Mouse (Mus musculus) macrophage (primary cell): ENCODE measurements at regions not wholly inside any gene's neighbourhood (a gene's known extent, or its start where the extent isn't known, plus 50 kb on each side); places are given as distances from the start of the nearest gene placed in this dataset.

ENCODE experiments used
- H3K27ac ChIP-seq: fragments of 350-480 bp; formaldehyde crosslinking; 2 replicates; pipeline ENCODE4 v1.9.0; 2021
- H3K36me3 ChIP-seq: fragments of 350-480 bp; formaldehyde crosslinking; 2 replicates; pipeline ENCODE4 v1.9.0; 2021; ENCODE audit errors: inconsistent target
- H3K4me3 ChIP-seq: fragments of 350-480 bp; formaldehyde crosslinking; 2 replicates; pipeline ENCODE4 v1.9.0; 2021; ENCODE audit errors: inconsistent target
- H3K79me2 ChIP-seq: fragments of 350-480 bp; formaldehyde crosslinking; 2 replicates; pipeline ENCODE4 v1.9.0; 2021; ENCODE audit errors: inconsistent target
- WGBS: methylation state at CpG from one replicate; pipeline ENCODE4 v1.1.7; 2026; ENCODE audit warnings: inconsistent platforms; ENCODE audit not compliant: missing documents; 5-methylcytosine and 5-hydroxymethylcytosine counted together

- H3K36me3 ChIP-seq = no peaks in the 10 kb centered on the region
- WGBS = 85% methylated on average over 6 of the region's 6 CpGs
- H3K79me2 ChIP-seq = no peaks in the 10 kb centered on the region
- H3K4me3 ChIP-seq = no peak overlapping the region
- no peak overlapping the region for H3K27ac ChIP-seq
Measured at GRCm38 (mm10) chr13:55929814-55930213, 93.8 kb upstream of the Pitx1 start.

- Histone ChIP-seq H3K4me3 (no peak overlapping the region), H3K79me2 (no peaks in the 10 kb centered on the region), H3K27ac (no peak overlapping the region), H3K36me3 (no peaks in the 10 kb centered on the region)
- WGBS = 16% methylated on average over 7 of the region's 7 CpGs
Measured at GRCm38 (mm10) chr13:55923505-55924136, 87.6 kb upstream of the Pitx1 start.

GRCm38 (mm10) chr13:55917316-55917715 is 81.3 kb upstream of the Pitx1 start:
- Histone ChIP-seq H3K79me2 (no peaks in the 10 kb centered on the region), H3K36me3 (no peaks in the 10 kb centered on the region), H3K27ac (no peak overlapping the region), H3K4me3 (no peak overlapping the region)
- WGBS = 93% methylated on average over 12 of the region's 12 CpGs

- 90% methylated on average over 12 of the region's 13 CpGs for WGBS
- H3K4me3 ChIP-seq = no peak overlapping the region
- no peaks in the 10 kb centered on the region for H3K36me3 ChIP-seq
- H3K79me2 ChIP-seq = no peaks in the 10 kb centered on the region
- no peak overlapping the region for H3K27ac ChIP-seq
Measured at GRCm38 (mm10) chr13:55912271-55912711, 76.3 kb upstream of the Pitx1 start.

- Histone ChIP-seq H3K79me2 (no peaks in the 10 kb centered on the region), H3K4me3 (no peak overlapping the region), H3K27ac (no peak overlapping the region), H3K36me3 (no peaks in the 10 kb centered on the region)
- WGBS = 38% methylated on average over 5 of the region's 5 CpGs
Measured at GRCm38 (mm10) chr13:55909941-55910340, 73.9 kb upstream of the Pitx1 start.

GRCm38 (mm10) chr13:55904884-55905283 is 68.9 kb upstream of the Pitx1 start:
- WGBS = 52% methylated on average over 4 of the region's 4 CpGs
- Histone ChIP-seq H3K27ac (no peak overlapping the region), H3K36me3 (no peaks in the 10 kb centered on the region), H3K4me3 (no peak overlapping the region), H3K79me2 (no peaks in the 10 kb centered on the region)

GRCm38 (mm10) chr13:55902255-55902654 is 66.3 kb upstream of the Pitx1 start:
- WGBS = 43% methylated on average over 11 of the region's 11 CpGs
- Histone ChIP-seq H3K4me3 (no peak overlapping the region), H3K27ac (no peak overlapping the region), H3K36me3 (no peaks in the 10 kb centered on the region), H3K79me2 (no peaks in the 10 kb centered on the region)

- WGBS = 83% methylated on average over 4 of the region's 4 CpGs
- no peaks in the 10 kb centered on the region for H3K79me2 ChIP-seq
- H3K27ac ChIP-seq = no peak overlapping the region
- no peaks in the 10 kb centered on the region for H3K36me3 ChIP-seq
- no peak overlapping the region for H3K4me3 ChIP-seq
Measured at GRCm38 (mm10) chr13:55900190-55900526, 64.2 kb upstream of the Pitx1 start.

GRCm38 (mm10) chr13:55899501-55900189 is 63.7 kb upstream of the Pitx1 start:
- 87% methylated on average over 8 of the region's 10 CpGs for WGBS
- Histone ChIP-seq H3K36me3 (no peaks in the 10 kb centered on the region), H3K79me2 (no peaks in the 10 kb centered on the region), H3K4me3 (no peak overlapping the region), H3K27ac (no peak overlapping the region)

- no peak overlapping the region for H3K27ac ChIP-seq
- H3K36me3 ChIP-seq = no peaks in the 10 kb centered on the region
- no peak overlapping the region for H3K4me3 ChIP-seq
- no peaks in the 10 kb centered on the region for H3K79me2 ChIP-seq
- WGBS = 52% methylated on average over 8 of the region's 8 CpGs
Measured at GRCm38 (mm10) chr13:55898999-55899398, 63.0 kb upstream of the Pitx1 start.

GRCm38 (mm10) chr13:55898257-55898950 is 62.4 kb upstream of the Pitx1 start:
- Histone ChIP-seq H3K36me3 (no peaks in the 10 kb centered on the region), H3K79me2 (no peaks in the 10 kb centered on the region), H3K27ac (no peak overlapping the region), H3K4me3 (no peak overlapping the region)
- 94% methylated on average over 17 of the region's 17 CpGs for WGBS

- Histone ChIP-seq H3K36me3 (no peaks in the 10 kb centered on the region), H3K79me2 (no peaks in the 10 kb centered on the region), H3K4me3 (no peak overlapping the region), H3K27ac (no peak overlapping the region)
- WGBS = 0% methylated on average over 5 of the region's 5 CpGs
Measured at GRCm38 (mm10) chr13:55895505-55895904, 59.5 kb upstream of the Pitx1 start.

- H3K36me3 ChIP-seq = no peaks in the 10 kb centered on the region
- no peak overlapping the region for H3K4me3 ChIP-seq
- H3K79me2 ChIP-seq = no peaks in the 10 kb centered on the region
- WGBS = 87% methylated on average over 21 of the region's 25 CpGs
- no peak overlapping the region for H3K27ac ChIP-seq
Measured at GRCm38 (mm10) chr13:55893154-55894018, 57.4 kb upstream of the Pitx1 start.

- H3K79me2 ChIP-seq = no peaks in the 10 kb centered on the region
- H3K36me3 ChIP-seq = no peaks in the 10 kb centered on the region
- 10% methylated on average over 3 of the region's 3 CpGs for WGBS
Measured at GRCm38 (mm10) chr13:55892250-55892649, 56.3 kb upstream of the Pitx1 start.

More at GRCm38 (mm10) chr13:55892250-55892649, 56.3 kb upstream of the Pitx1 start:
- Histone ChIP-seq H3K4me3 (no peak overlapping the region), H3K27ac (no peak overlapping the region)
